Mouse (Mus musculus) olfactory bulb, adult 2 months (tissue): Measurements from ENCODE around the gene Tex35.

Experiments
- CTCF ChIP-seq: fragments of 200-500 bp; IDR thresholded peaks from 2 replicates; pipeline ENCODE4 v1.5.1; 2012; ENCODE audit warnings: low read depth, mild to moderate bottlenecking, low read length, moderate library complexity; ENCODE audit not compliant: insufficient read depth
- POLR2A ChIP-seq: fragments of 200-500 bp; IDR thresholded peaks from 2 replicates; pipeline ENCODE4 v1.6.1; 2012; ENCODE audit warnings: mild to moderate bottlenecking, low read depth, low read length, moderate library complexity; ENCODE audit not compliant: insufficient read depth

DNA sequence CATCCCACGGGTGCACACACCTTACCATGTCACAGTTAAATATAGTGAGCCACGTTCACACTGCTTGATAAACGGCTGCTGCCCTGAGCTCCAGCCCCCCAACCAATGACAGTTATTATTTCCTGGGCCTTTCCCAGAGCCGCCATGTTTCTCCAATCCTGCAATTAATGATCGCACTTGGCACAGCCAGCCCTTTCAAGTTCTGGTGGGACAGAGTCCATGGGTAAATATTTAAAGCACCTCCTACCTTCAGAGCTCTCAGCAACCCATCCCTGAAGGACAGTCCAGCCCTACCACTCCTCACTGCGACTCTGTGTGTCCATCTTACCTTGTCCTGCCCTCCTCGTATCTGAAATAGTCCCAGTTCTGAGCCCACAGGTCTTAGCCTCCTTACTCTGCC is 28.4 kb downstream of the Tex35 start:
- TF ChIP-seq POLR2A (no peak), CTCF (no peak)
